Mouse (Mus musculus): ENCODE data around the gene Ndufv1. TPM values are rescaled to one million over a fixed set of nuclear protein-coding genes. Genes with fewer than 3 reads are reported as not detected.
"Not testable (repeated sequence)": the region's sequence is repeated elsewhere in the genome, so short reads cannot be mapped to it uniquely, and the experiment has no call there.

Gene Ndufv1
- 1,000 to 10,000 TPM; 1,128 to 1,150 TPM for total RNA-seq (2021)
- long read RNA-seq, experiment 1, transcript Ndufv1-201 (10 exons, 1,661 nt): major isoform, 1,636 of 1,746 reads
- long read RNA-seq, experiment 1, transcript Ndufv1-209 (2 exons, 412 nt): minor isoform, 24 of 1,746 reads
- long read RNA-seq, experiment 1, partial matches to known transcripts: 39 of 1,746 reads
- long read RNA-seq, experiment 1, other reads (novel, unspliced or antisense): 47 of 1,746 reads
- long read RNA-seq, experiment 2, transcript Ndufv1-209 (2 exons, 412 nt): minor isoform, 18 of 931 reads
- long read RNA-seq, experiment 2, transcript Ndufv1-201 (10 exons, 1,661 nt): major isoform, 873 of 931 reads
- long read RNA-seq, experiment 2, partial matches to known transcripts: 24 of 931 reads
- long read RNA-seq, experiment 2, other reads (novel, unspliced or antisense): 16 of 931 reads

DNA sequence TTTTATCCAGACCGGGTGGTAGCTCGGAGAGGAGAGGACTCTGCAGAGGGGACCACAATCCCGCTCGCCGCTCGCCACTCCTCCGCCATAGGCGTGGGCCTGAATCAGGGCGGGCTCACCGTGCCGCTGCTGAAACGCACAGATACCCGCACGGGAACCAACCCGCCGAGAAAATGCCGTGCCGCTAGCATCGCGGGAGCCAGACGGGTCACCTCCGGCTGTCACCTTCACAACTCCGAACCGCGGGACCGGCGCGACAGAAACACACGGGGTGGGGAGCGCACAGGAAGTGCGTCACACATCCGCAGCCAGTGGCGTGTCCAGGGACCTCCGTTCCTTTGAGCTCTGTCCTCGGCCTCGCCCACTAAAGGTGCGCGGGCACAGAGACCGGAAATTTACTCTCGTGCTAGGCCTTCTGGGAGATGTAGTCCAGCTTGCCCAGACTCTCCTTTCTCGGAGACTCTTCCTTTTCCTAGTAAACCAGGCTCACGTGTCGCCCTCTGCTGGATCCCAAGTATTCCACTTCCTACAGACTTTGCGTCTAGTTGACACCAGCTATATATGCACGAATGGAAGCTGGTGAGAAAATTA, at the start of gene Ndufv1:
Ndufv1 (minus strand) TSS at position 375 of the 591 bp plus-strand sequence.
- DNase-seq: peak; percentile 97 to 99

DNA sequence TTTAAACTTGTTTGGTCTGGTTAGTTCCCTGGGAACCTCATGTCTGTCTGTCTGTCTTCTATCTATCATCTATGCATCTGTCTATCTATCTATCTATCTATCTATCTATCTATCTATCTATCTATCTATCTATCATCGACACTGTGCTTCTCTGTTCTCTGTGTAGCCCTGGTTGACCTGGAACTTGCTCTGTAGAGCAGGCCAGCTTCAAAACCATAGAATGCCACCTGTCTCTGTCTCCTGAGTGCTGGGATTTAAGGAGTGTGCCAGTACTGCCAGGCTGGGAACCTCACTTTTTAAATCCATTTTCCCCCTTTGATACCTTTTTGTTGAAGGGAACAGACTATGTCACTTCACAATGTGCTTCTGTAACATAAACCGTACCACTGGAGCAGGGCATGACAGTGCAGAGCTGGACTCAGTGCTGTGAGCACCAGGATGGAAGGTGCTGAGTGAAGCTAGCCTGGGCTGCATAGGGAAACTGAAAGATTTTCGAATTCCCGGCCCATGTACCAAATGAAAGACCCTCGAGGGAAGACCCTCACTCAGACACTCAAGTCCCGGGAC, 48.4 kb upstream of the Ndufv1 start:
- no peak for DNase-seq

DNA sequence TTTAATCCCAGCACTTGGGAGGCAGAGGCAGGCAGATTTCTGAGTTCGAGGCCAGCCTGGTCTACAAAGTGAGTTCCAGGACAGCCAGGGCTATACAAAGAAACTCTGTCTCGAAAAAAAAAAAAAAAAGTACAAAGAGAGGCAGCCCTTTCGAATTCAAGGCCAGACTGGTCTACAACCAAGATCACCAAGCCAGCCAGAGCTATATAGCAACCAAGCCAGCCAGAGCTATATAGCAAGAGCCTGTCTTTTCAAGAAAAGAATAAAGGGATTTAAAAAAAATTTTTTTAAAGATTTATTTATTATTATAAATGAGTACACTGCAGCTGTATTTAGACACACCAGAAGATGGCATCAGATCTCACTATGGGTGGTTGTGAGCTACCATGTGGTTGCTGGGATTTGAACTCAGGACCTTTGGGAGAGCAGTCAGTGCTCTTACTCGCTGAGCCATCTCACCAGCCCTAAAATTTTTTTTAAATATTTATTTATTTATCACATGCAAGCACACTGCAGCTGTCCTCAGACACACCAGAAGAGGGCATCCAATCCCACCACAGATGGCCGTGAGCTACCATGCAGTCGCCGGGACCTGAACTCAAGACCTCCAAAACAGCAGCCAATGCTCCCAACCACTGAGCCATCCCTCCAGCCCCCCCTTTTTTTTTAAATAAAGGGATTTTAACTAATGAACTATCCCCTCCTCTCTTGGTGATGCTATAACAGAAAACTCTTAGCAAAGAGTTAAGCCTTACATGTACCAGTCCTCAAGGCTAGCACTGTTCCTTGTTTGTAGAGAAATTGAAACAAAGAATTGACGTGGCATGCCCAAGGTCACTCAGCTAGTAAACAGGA, 47.7 kb upstream of the Ndufv1 start:
- DNase-seq: not testable (repeated sequence)

DNA sequence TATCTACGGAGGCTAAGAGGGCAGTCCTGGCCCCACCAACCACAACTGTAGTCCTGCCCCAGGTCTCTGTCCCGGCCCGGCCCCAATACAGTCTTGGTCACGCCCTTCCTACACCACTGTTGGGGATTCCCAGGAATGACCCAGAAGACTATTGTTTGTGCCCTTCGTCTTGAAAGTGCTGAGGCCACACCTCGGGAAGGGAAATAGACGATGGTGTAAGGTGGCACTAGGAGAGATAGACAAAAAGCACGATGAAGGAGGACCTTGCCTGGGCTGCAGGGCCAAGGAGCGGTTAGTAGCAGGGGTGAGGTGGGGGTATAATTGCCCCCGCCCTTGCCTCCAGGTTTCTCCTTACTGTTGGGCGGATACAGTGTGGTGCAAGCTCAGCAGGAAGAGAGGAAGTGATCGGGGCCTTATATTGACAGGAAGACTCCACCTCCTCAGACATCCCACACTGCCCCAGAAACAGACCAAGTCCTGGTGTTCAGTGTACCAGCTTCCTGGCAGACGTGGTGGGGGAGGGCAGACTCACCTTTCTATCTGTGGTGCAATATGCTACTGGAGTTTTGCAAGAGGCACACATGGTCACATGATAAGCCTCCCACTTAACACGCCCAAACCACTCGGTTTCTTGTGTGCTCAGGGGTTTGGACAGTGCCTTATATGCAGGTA, 46.6 kb upstream of the Ndufv1 start, which contains the start of gene Gstp3:
Gstp3 (minus strand) TSS at position 501 of the 672 bp plus-strand sequence.
- DNase-seq: no peak

DNA sequence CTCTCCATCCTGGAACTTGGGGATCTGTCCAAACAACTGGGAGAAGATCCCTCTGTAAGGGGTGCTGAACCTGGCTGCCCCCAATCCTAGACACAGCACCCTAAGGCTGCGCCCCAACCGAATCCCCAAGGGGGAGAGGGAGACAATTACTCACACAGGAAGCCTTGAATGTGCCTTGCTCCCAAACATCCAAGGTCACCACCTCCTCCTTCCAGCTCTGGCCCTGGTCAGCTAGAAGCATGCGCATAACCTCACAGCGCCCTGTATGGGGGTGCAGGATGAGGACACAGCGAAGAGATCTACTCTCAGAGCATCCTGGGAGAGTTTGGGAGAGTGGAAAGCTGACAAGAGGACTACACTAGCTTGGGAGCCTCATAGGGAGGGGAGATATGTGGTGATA, 46.0 kb upstream of the Ndufv1 start:
- DNase-seq: no peak

DNA sequence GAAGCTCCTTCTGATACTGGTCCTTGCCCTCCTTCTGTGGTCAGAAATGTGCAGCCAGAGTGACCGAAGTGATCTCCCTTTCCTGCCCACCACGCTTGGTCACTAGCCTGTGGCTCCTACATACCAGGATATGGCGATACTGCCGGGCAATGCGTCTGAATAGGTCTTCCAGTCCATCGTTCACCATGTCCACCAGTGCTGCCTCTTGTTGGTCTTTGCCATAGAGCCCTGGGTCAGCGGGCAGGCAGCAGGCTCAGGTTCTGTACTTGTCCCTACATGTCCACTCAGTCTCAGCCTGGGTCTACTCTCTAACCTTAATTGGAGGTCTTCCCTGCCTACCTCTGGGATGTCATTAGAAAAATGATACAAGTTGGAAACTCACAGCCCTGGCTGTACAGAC, 45.4 kb upstream of the Ndufv1 start:
- no peak for DNase-seq

DNA sequence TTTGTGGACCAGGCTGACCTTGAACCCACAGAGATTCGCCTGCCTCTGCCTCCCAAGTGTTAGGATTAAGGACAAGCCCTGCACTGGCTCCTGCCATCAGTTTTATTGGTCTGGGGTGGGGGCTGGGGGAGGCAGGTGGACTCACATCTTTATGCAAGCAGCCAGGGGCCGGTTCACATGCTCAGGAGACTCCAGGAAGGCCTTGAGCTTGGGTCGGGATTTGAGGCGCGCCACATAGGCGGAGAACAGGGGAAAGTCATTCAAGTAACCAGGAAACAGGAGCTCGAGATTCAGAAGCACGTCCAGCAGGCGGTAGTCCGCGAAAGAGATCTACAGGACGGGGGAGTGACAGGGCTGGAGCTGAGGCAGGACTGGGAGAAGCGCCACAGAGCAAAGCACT, 44.8 kb upstream of the Ndufv1 start:
- no peak for DNase-seq

DNA sequence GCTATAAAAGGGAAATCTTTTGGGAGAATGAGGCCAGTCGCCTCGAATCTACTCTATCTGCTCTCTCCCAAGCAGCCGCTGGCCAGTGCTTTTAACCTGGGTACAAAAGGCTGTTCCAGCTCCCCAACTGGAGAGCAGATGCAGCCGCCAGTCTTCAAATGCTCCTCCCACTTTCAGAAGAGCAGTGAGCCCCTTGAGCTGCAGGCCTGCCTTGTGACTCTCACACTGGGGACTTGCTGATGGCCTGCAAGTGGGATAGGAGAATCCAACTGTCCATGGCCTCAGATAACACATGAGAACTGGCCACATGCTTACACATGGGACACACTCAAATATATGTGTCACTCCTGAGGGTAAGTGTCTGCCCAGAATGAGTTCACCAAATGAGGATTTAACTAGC, 44.1 kb upstream of the Ndufv1 start:
- no peak for DNase-seq

DNA sequence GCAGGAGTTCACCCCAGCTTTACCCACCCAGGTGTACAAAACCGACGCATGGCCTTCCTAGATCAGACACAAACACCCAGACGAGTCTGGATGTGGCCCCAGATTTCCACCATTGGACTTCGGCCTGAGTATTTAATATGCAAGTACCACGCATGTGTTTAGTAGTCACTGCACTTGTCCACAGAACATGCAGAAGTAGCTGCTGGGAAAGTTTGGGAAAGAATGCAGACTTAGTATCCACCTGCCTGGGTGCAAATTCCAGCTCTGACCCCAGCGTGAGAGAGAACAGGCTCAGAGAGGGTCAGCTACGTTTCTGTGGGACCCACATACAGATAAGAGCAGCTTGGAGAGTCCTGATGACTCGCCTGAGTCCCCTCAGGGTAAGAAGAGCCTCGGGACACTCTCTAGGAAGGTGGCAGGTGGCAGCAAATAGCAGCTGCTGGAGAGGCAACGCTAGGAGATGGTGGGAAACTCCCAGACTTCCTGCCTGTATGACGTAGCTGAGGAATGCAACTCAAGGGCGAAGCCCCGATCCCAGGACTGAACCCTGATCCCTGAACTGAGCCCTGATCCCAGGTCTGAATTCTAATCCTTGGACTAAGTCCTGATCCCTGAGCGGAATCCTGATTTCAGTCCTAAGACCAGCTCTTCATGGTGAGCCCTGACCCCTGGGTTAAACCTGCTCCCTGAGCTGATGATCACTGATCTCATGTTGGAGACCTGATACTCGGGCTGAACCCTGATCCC, 43.5 kb upstream of the Ndufv1 start:
- DNase-seq: no peak

DNA sequence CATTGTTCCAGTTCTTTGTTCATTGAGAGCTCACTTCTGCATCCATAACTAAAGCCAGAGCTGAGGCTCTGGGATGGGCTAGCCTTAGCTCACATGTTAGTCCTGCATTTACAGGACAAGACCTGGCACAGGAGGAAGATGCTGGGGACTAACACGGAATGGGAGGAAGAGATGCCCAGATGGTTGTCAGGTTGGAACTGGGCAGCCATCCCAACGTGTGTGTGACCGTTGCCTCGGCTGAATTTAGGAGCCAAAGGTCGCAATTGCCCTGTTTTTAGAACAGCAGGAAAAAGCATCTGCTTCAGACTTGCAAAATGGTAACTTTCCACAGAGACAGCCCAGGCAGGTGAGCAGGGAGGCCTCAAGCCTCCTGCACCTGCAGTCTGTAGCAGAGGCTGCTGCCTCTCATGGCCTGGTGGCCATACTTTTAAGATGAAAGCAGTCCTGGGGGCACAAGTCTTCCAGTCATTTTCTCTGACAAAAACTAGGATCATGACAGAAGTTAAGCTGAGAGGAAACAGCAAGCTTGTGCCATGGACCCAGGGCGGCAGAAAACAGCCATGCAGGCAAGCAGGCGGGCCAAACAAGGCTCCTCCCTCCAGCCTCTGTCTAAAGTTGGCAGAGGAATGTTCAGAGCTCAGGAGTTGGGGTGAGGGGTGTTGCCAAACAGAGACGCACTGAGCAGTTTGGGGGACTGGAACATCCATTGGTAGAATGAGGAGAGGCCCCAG, 42.8 kb upstream of the Ndufv1 start:
- no peak for DNase-seq

DNA sequence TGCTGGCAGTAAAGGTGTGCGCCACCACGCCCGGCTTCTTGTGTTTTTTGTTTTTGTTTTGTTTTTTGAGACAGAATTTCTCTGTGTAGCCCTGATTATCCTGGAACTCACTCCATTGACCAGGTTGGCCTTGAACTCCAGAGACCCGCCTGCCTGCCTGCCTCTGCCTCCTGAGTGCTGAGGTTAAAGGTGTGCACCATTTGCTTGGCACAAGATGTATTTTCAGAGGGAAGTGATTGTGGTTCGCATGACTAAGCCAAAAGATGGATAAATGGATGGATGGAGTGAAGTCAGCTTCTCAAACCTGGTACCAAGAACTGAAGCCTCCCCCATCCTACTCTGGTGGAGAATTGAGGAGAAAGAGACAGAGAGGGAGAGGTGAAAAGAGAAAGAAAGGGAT, 42.0 kb upstream of the Ndufv1 start:
- DNase-seq: no peak

DNA sequence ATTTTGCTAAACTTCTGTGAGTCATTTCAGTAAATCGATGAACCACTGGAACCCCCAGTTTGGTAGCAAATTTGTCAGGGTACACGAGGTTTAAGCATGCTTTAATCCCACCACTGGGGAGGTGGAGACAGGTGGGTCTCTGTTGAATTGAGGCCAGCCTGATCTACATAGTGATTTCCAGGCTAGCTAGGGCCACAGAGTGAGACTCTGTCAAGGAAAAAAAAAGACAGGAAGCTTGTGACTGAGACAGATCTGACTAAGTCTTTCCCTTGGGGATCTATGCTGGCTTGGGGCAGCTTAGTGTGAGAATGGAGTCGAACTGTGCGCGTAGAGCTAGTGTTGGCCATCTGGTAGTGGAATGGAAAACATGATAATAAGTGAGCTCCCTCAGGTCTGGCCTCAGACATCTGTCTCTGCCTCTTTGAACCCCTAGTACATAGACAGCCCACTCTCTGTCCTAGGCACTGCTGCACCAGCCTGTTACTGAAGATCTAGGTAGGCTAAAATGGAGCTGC, 40.0 kb upstream of the Ndufv1 start:
- peak; percentile 26 to 28 for DNase-seq

DNA sequence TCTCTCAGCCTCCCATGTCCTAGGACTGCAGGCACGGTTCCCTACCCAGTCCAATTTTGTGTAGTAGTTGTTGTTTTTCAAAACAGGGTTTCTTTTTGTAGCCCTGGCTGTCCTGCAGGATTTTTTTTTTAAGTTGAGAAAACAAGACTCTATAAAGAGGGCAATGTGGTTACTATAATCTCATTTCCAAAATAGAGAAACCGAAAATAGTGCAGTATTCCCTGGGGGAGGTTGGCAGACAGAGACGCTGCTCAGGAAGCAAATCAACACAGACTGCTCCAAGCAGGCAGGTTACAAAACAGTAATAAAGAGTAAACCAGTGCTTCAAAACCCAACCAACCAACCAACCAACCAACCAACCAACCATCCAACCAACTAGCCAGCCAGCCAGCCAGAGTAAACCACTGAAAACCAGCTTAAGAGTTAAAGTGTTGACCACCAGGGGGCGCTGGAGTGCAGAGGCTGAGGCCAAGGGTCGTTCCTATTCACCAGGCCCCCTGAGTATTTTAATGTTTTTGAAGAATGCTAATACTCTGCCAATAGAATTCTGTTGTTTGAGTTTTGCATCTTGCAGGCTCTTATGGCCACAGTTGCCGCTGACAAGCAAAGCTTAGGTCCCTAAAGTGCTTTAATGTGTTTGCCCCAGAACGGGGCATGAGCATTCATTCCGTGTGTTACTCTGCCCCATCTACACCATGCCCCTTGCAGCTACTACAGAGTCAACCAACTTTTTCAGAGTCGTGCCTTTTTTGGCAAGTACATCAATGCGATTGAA, 39.3 kb upstream of the Ndufv1 start:
- DNase-seq: peak; percentile 54 to 90

DNA sequence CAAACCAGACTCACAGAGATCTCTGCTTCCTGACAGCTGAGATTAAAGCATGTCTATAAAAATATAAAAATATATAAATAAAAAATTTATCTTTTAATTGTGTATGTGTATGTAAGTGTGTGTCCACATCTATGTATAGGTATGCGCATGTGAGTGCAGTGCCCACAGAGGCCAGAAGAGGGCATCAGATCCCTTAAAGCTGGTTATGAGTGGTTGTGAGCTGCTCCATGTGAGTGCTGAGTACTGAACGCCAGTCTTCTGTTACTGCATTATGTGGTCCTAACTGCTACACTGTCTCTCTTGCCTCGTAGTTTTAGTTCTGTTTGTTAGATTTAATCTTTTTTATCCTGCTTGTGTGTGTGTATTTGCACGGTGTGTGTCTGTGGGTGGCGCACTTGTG, 38.4 kb upstream of the Ndufv1 start:
- no peak for DNase-seq

DNA sequence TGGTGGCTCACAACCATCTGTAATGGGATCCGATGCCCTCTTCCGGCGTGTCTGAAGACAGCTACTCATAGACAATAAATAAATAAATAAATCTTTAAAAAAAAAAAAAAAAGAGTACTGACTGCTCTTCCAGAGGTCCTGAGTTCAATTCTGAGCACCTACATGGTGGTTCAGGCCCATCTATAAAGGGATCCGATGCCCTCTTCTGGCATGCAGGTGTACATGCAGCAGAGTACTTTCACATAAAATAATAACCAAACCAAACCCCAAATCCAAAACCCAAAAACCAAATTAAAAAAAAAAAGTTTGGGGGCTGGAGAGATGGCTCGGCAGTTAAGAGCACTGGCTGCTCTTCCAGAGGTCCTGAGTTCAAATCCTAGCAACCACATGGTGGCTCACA, 36.5 kb upstream of the Ndufv1 start:
- DNase-seq: not testable (repeated sequence)

DNA sequence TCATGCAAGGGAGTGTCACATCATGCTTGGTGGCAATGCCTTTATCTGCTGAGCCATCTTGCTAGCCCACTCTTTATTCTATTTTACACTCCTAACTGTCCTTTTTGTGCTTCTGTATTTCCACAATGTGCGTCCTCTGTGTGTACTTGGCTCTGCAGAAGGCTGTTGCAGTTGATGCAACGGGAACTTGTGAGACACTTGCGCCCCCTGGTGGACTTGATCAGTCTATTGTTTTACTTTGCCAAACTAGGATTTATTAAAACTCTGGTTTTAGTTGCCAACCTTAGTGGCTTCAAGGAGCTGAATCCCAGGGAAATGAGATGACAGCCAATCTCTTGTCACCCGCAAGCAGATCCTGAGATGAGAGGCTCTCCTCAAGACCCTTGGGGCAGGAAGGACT, 35.3 kb upstream of the Ndufv1 start:
- DNase-seq: peak; percentile 81 to 91

DNA sequence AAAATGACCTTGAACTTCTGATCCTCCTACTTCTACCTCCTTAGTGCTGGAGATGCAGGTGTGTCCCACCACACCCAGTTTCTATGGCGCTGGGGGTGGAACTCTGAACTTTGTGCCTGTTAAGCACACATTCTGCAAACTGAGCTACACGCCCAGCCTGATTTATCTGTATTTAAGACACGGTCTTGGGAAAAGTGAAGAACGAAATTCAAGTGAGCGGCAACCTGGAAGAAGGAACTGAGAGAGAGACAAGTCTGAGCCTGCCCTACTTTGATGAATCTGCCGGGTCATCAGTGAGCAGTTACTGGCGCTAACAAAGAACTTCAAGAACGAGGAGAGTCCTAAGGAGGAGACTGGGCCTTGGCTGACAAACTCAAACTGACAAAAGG, 34.3 kb upstream of the Ndufv1 start:
- DNase-seq: no peak

DNA sequence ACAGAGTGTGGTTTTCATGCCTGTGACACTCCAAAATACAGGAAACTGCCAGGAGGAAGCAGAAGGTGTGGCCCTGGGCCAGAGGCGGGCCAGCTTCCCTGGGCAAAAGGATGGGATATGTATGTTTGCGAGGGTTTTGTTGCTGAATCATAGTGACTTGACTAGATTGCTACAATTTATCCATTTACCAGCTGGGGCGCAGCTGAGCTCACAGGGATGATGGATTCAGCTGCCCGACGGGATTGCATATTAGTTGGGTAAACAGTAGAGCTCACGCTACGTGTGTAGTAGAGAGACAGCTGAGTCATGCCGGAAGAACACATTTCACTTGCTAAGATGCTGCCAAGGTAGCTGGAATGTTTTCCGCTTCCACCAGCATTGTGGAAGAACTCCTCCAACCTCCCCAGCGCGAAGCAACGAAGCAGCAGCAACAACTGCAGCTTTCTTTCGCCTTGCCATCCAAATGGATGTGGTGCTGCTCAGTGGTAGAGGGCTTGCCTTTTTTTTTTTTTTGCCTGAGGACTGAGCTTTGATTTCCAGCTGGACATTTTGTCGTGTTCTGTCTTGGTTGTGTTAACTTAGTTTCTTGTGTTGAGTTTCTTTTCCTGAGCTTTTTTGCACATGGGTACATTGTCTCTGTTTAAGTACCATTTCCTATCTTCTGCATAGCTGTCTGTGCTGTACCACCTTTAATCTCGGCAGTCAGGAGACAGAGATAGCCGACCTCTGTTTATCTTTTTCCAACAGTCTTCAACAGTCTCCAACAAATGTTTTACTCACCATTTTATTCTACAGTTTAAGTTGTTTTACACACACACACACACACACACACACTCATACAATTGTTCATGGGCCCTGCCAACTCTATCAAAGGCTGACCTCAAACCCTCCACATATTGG, 33.6 kb upstream of the Ndufv1 start, which contains the start of gene Gstp2:
Gstp2 (minus strand) TSS at position 58 of the 900 bp plus-strand sequence.
- DNase-seq: peak; percentile 90 to 92

Measured in heart, adult 18-20 months (tissue).